Mouse (Mus musculus) frontal cortex, postnatal 14 days (tissue): Measurements from ENCODE around the gene Col5a3.
"Not testable (repeated sequence)": the region's sequence is repeated elsewhere in the genome, so short reads cannot be mapped to it uniquely, and the experiment has no call there.

ENCODE experiments used
- DNase-seq, 2 experiments: peaks; one replicate each; pipeline ENCODE4 v3.0.0; 2022; ENCODE audit warnings: low spot score in 2 of 2

The Col5a3 gene

GRCm38 (mm10) chr9:20814521-20815272 is at the start of gene Col5a3:
Gene Col5a3, minus strand, starts transcription at chr9:20815067.
- no peak for DNase-seq

GRCm38 (mm10) chr9:20862225-20862624 is 47.4 kb upstream of the Col5a3 start:
- DNase-seq, result no peak

- DNase-seq, result no peak
These were observed 47.0 kb upstream of the Col5a3 start for GRCm38 (mm10) chr9:20861821-20862220.

- DNase-seq, result no peak
These were observed 45.1 kb upstream of the Col5a3 start for GRCm38 (mm10) chr9:20859926-20860325.

GRCm38 (mm10) chr9:20857131-20857530 is 42.3 kb upstream of the Col5a3 start:
- no peak for DNase-seq

GRCm38 (mm10) chr9:20850179-20850578 is 35.3 kb upstream of the Col5a3 start:
- no peak for DNase-seq

- no peak for DNase-seq
These were observed 27.8 kb upstream of the Col5a3 start for GRCm38 (mm10) chr9:20842670-20843069.

- DNase-seq, result no peak
These were observed 27.3 kb upstream of the Col5a3 start for GRCm38 (mm10) chr9:20842211-20842610.

- no peak for DNase-seq
These were observed 24.1 kb upstream of the Col5a3 start for GRCm38 (mm10) chr9:20838931-20839330.

GRCm38 (mm10) chr9:20837184-20837947 is 22.5 kb upstream of the Col5a3 start:
- no peak for DNase-seq

- not testable (repeated sequence) for DNase-seq
These were observed 20.6 kb upstream of the Col5a3 start for GRCm38 (mm10) chr9:20835431-20835954.

- no peak for DNase-seq
These were observed 20.0 kb upstream of the Col5a3 start for GRCm38 (mm10) chr9:20834881-20835280.

GRCm38 (mm10) chr9:20830901-20831643 is 16.2 kb upstream of the Col5a3 start:
- DNase-seq, result peak; percentile 84 to 91

GRCm38 (mm10) chr9:20828127-20828526 is 13.3 kb upstream of the Col5a3 start:
- no peak for DNase-seq

GRCm38 (mm10) chr9:20825781-20826180 is 10.9 kb upstream of the Col5a3 start:
- no peak for DNase-seq

- DNase-seq, result no peak
These were observed 8.0 kb upstream of the Col5a3 start for GRCm38 (mm10) chr9:20822821-20823220.

GRCm38 (mm10) chr9:20820001-20820400 is 5.1 kb upstream of the Col5a3 start:
- no peak for DNase-seq

- DNase-seq, result no peak
These were observed 3.4 kb upstream of the Col5a3 start, which contains the start of gene Rdh8 for GRCm38 (mm10) chr9:20818236-20818635. Gene Rdh8, plus strand, starts transcription at chr9:20818503.

- DNase-seq, result no peak
These were observed 2.2 kb downstream of the Col5a3 start for GRCm38 (mm10) chr9:20812537-20813271.

- DNase-seq, result no peak
These were observed 4.1 kb downstream of the Col5a3 start for GRCm38 (mm10) chr9:20810773-20811172.

- DNase-seq, result no peak
These were observed 4.6 kb downstream of the Col5a3 start for GRCm38 (mm10) chr9:20810271-20810670.
